Mouse (Mus musculus) CH12.LX (cell line): ENCODE results near the gene Cx3cl1.

Experiments
- BHLHE40 ChIP-seq: IDR thresholded peaks from 2 replicates; pipeline ENCODE4 v1.6.1; 2011; ENCODE audit warnings: mild to moderate bottlenecking, low read depth, low read length, improper control_type of control experiment
- CHD1 ChIP-seq: IDR thresholded peaks from 2 replicates; pipeline ENCODE4 v1.6.1; 2012; ENCODE audit warnings: low read depth, low read length, improper control_type of control experiment, inconsistent platforms
- CTCF ChIP-seq, 2 experiments: IDR thresholded peaks in 1 of 2; conservative IDR thresholded peaks in 1 of 2; 2 replicates each; pipeline ENCODE4 v1.5.1; 2011 to 2012; ENCODE audit warnings: low read depth in 2 of 2, low read length in 2 of 2, improper control_type of control experiment in 1 of 2, inconsistent platforms in 1 of 2, mild to moderate bottlenecking in 1 of 2, moderate library complexity in 1 of 2
- ELF1 ChIP-seq: IDR thresholded peaks from 2 replicates; pipeline ENCODE4 v1.6.1; 2014; ENCODE audit warnings: low read depth, mild to moderate bottlenecking, inconsistent platforms, low read length, improper control_type of control experiment
- EP300 ChIP-seq: IDR thresholded peaks from 2 replicates; pipeline ENCODE4 v1.6.1; 2011; ENCODE audit warnings: low read length, improper control_type of control experiment
- ETS1 ChIP-seq: conservative IDR thresholded peaks from 2 replicates; pipeline ENCODE4 v1.6.1; 2012; ENCODE audit warnings: low read depth, mild to moderate bottlenecking, inconsistent platforms, low read length, improper control_type of control experiment, moderate library complexity
- JUN ChIP-seq: IDR thresholded peaks from 2 replicates; pipeline ENCODE4 v1.6.1; 2011; ENCODE audit warnings: low read depth, mild to moderate bottlenecking, low read length, improper control_type of control experiment, moderate library complexity; ENCODE audit not compliant: insufficient read depth
- MAFK ChIP-seq: IDR thresholded peaks from 2 replicates; pipeline ENCODE4 v1.6.1; 2011; ENCODE audit warnings: low read length, improper control_type of control experiment; ENCODE audit not compliant: insufficient replicate concordance
- MAX ChIP-seq: IDR thresholded peaks from 2 replicates; pipeline ENCODE4 v1.6.1; 2011; ENCODE audit warnings: low read length, improper control_type of control experiment
- MYC ChIP-seq: IDR thresholded peaks from 2 replicates; pipeline ENCODE4 v1.6.1; 2011; ENCODE audit warnings: low read depth, mild to moderate bottlenecking, improper control_type of control experiment, low read length
- POLR2A ChIP-seq: IDR thresholded peaks from 2 replicates; pipeline ENCODE4 v1.6.1; 2011; ENCODE audit warnings: low read depth, mild to moderate bottlenecking, improper control_type of control experiment, low read length
- TCF12 ChIP-seq: IDR thresholded peaks from 2 replicates; pipeline ENCODE4 v1.6.1; 2014; ENCODE audit warnings: low read depth, mild to moderate bottlenecking, inconsistent platforms, low read length, improper control_type of control experiment
- USF1 ChIP-seq: IDR thresholded peaks from 2 replicates; pipeline ENCODE4 v1.6.1; 2014; ENCODE audit warnings: low read depth, mild to moderate bottlenecking, inconsistent platforms, low read length, improper control_type of control experiment
- ZC3H11A ChIP-seq: IDR thresholded peaks from 2 replicates; pipeline ENCODE4 v1.6.1; 2012; ENCODE audit warnings: low read depth, mild to moderate bottlenecking, inconsistent platforms, low read length, improper control_type of control experiment

GRCm38 (mm10) chr8:94810153-94810552 is 38.3 kb downstream of the Cx3cl1 start, which contains the start of gene Ccl17:
- TF ChIP-seq CTCF (conservative IDR thresholded peaks at IDR 0.05 in 1 of 2, IDR thresholded peaks at IDR 0.05 in 1 of 2; ENCODE audit: low read depth in 2 of 2, low read length in 2 of 2) (no peak), MAX (no peak), ETS1 (no peak), BHLHE40 (no peak), JUN (no peak), EP300 (no peak), USF1 (no peak), TCF12 (no peak), MYC (no peak), ZC3H11A (no peak), CHD1 (no peak), POLR2A (no peak), ELF1 (no peak), MAFK (no peak)
